Mouse (Mus musculus) E14TG2a.4 (cell line): Measurements from ENCODE around the gene Trim39.
"Not testable (repeated sequence)": the region's sequence is repeated elsewhere in the genome, so short reads cannot be mapped to it uniquely, and the experiment has no call there.

ENCODE experiments used
- H3K27me3 ChIP-seq: 2 replicates; pipeline ENCODE4 v1.6.1; 2014; ENCODE audit warnings: low read length, control low read depth; ENCODE audit not compliant: insufficient read depth
- H3K36me3 ChIP-seq: 2 replicates; pipeline ENCODE4 v1.6.1; 2014; ENCODE audit warnings: low read length, control low read depth; ENCODE audit not compliant: insufficient read depth
- H3K4me1 ChIP-seq: replicated peaks from 2 replicates; pipeline ENCODE4 v1.6.1; 2014; ENCODE audit warnings: low read depth, low read length, control low read depth
- H3K4me3 ChIP-seq: replicated peaks from 2 replicates; pipeline ENCODE4 v1.5.1; 2014; ENCODE audit warnings: mild to moderate bottlenecking, low read length
- H3K9me3 ChIP-seq: 2 replicates; pipeline ENCODE4 v1.6.1; 2014; ENCODE audit warnings: low read length, control low read depth
- CTCF ChIP-seq: conservative IDR thresholded peaks from 2 replicates; pipeline ENCODE4 v1.5.1; 2014; ENCODE audit warnings: low read length
- NANOG ChIP-seq: IDR thresholded peaks from 2 replicates; pipeline ENCODE4 v1.6.1; 2014; ENCODE audit warnings: borderline replicate concordance, low read length, mixed read lengths
- POU5F1 ChIP-seq: IDR thresholded peaks from 2 replicates; pipeline ENCODE4 v1.6.1; 2014; ENCODE audit warnings: low read length, borderline replicate concordance

Trim39 gene

DNA sequence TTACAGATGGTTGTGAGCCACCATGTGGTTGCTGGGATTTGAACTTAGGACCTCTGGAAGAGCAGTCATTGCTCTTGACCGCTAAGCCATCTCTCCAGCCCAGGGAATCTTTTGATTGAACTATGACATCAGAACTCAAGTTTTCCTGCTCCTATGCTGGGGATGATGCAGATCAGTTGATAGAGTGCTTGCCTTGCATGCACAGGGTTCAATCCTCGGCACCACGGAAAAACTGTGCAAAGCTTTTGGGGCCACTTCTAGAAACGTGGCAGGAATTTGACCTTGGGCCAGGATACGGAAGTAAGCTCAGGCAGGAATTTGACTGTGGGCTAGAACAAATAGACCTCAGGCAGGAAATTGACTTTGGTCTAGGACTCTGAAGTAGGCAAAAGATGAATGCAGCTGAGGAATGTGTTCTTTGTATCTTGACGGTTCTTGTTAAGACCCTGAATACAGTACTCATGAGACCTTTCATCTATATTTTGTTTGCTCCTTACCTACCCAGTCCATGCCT is 18.9 kb downstream of the Trim39 start:
- Histone ChIP-seq H3K27me3 (peaks cover 36% of the 10 kb centered on the region), H3K9me3 (no peaks in the 10 kb centered on the region), H3K4me3 (no peak overlapping the region), H3K4me1 (peaks cover 37% of the 10 kb centered on the region), H3K36me3 (peaks cover 15% of the 10 kb centered on the region)
- TF ChIP-seq NANOG (peak; percentile 88), POU5F1 (no peak)

DNA sequence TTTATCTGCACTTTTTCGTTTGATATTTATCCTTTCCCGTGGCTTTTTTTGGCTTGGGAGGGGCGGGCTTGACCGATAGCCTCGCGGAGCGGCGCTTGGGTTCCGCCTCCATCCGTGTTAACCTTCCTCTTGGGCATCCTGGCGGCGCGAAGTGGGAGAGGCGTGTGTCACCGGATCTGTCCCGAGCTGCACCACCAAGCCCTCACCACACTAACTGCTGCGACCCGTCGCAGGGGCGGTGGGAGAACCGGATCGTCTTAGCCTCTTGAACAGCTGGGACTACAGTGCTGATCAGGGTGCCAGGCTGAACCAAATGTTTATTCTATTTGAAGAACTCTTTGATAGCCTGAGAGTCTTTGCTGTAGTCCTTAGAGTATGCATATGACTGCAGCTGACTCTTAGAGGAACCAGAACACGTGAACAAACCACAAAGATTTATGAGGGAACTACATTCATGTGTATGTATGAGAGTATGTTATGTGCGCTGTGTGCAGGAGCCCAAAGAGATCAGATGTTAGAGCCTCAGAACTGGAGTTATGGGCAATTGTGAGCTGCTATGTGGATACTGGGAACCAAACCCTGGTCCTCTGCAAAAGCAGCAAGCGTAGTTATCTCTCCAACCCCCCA is 19.7 kb downstream of the Trim39 start:
- TF ChIP-seq POU5F1, result no peak
- peak overlapping the region; percentile 52 for H3K4me3 ChIP-seq
- no peaks in the 10 kb centered on the region for H3K9me3 ChIP-seq
- H3K36me3 ChIP-seq, result peaks cover 15% of the 10 kb centered on the region
- H3K4me1 ChIP-seq, result peaks cover 35% of the 10 kb centered on the region
- peaks cover 39% of the 10 kb centered on the region for H3K27me3 ChIP-seq

DNA sequence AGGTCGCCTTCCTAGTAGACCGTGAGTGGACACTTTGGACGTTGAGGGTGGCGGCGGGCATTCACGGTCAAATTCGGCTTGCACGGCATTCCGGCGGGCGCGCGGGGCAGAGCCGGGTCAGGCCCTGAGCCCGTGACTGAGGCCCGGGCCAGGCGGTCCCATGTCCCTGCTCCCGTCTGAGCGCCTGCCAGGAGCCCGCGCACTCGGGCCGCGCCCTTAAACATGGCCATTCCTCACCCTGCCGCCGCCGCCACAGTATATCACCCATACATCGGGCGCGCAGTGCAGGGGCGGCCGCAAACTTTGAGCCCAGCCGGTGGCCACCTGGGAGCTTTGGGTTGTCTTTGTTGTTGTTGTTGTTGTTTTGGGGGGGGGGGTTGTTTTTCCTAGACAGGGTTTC is 23.2 kb downstream of the Trim39 start:
- Histone ChIP-seq H3K4me3 (peak overlapping the region; percentile 78), H3K27me3 (peaks cover 39% of the 10 kb centered on the region), H3K9me3 (peaks cover 25% of the 10 kb centered on the region), H3K36me3 (no peaks in the 10 kb centered on the region), H3K4me1 (peaks cover 25% of the 10 kb centered on the region)
- TF ChIP-seq POU5F1 (no peak), NANOG (no peak), CTCF (no peak)

DNA sequence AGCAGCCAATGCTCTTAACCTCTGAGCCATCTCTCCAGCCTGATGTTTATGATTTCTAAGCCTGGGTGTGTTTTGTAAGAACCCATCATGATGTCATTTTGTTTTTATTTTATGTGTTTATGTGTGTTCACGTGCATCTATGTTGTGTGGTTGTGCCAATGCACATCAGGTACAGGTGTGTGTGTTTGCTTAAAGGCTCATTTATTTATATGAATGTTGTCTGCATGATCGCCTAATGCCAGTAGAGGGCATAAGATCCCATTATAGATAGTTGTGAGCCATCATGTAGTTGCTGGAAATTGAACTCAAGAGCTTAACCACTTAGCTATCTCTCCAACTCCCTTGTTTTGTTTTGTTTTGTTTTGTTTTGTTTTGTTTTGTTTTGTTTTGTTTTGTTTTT is 26.3 kb downstream of the Trim39 start:
- H3K9me3 ChIP-seq, result peaks cover 25% of the 10 kb centered on the region
- H3K27me3 ChIP-seq, result peaks cover 30% of the 10 kb centered on the region
- H3K4me3 ChIP-seq, result no peak overlapping the region
- peaks cover 13% of the 10 kb centered on the region for H3K4me1 ChIP-seq
- no peaks in the 10 kb centered on the region for H3K36me3 ChIP-seq
- TF ChIP-seq CTCF (no peak), POU5F1 (no peak), NANOG (no peak)

DNA sequence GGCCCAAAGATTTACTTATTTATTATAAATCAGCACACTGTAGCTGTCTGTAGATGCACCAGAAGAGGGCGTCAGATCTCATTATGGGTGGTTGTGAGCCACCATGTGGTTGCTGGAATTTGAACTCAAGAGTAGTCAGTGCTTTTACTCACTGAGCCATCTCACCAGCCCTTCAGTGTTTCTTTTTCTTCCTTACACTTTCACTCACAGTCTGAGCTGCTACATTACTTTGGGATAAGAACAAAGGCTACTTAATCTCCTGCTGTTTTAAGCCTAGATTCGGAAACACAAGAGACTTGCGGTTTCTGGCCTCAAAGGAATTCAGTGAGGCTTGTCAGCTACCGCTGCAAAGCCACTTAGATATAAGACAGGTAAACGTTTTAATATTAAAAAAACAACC is 28.0 kb downstream of the Trim39 start:
- H3K36me3 ChIP-seq, result no peaks in the 10 kb centered on the region
- H3K4me1 ChIP-seq, result peaks cover 17% of the 10 kb centered on the region
- H3K27me3 ChIP-seq, result peaks cover 19% of the 10 kb centered on the region
- peaks cover 25% of the 10 kb centered on the region for H3K9me3 ChIP-seq
- no peak for TF ChIP-seq POU5F1
- TF ChIP-seq CTCF, result no peak
- TF ChIP-seq NANOG, result peak; percentile 46; the same call in 1 of the 2 replicates
- no peak overlapping the region for H3K4me3 ChIP-seq

DNA sequence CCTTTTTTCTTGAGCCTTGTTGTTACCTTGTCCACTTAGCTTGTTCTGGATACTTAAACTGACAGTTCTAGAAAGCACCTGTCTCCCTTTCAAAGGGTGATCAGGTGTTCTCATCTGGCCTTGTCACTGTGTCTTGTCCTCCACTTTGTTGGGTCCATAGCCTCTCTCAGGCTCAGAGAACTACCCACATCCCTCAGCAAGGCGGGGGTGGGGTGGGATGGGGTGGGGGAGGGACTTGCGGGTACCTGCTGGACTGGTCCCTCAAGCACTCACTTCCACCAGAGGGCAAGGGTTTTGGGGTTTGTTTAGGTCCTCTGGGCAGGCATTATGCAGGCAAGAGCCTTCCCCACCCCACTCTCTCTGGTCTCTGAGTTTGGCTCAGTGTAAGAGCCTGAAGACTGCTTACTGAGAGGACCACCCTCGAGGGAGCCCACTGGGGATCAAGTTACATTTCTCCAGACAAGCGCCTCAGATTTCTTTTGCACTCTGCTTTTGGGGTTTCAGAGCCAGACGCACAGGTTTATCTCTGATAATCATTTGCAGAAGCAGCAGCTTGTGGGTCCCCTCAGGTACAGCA is 31.3 kb downstream of the Trim39 start:
- Histone ChIP-seq H3K9me3 (peaks cover 15% of the 10 kb centered on the region), H3K36me3 (no peaks in the 10 kb centered on the region), H3K4me3 (no peak overlapping the region), H3K27me3 (peaks cover 30% of the 10 kb centered on the region), H3K4me1 (peaks cover 20% of the 10 kb centered on the region)
- TF ChIP-seq POU5F1 (no peak), CTCF (no peak), NANOG (no peak)

DNA sequence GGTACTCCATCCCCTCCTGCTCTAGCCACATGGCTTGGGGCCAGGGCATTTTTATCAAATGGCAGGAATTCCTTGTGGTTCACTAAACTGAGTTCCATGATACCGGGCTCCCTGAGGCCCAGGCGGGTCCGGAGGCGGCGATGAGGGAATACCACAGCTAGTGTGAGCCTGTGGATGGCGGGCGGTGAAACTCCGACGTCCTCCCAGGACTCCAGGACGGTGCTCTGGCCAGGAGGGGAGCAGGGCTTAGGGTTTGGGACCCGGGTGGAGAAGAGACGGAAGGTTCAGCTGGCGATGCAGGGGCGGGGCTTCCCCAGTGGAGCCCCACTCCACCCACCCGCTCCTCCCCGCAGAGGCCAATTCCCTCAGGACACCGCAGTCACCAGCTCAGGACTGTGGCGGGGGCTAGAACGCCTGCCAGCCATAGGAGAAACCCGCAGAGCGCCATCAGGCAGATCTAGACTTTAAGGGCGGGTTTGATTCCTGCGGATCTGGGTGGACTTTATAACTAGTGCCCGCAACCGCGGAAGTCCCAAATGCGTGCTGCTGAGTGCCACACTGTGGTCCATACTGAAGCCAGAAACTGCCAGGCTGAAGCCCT is 34.6 kb downstream of the Trim39 start:
- H3K4me1 ChIP-seq, result peaks cover 29% of the 10 kb centered on the region
- peaks cover 28% of the 10 kb centered on the region for H3K27me3 ChIP-seq
- peak overlapping the region; percentile 76 for H3K4me3 ChIP-seq
- H3K9me3 ChIP-seq, result peaks cover 17% of the 10 kb centered on the region
- TF ChIP-seq POU5F1, result no peak
- no peaks in the 10 kb centered on the region for H3K36me3 ChIP-seq

DNA sequence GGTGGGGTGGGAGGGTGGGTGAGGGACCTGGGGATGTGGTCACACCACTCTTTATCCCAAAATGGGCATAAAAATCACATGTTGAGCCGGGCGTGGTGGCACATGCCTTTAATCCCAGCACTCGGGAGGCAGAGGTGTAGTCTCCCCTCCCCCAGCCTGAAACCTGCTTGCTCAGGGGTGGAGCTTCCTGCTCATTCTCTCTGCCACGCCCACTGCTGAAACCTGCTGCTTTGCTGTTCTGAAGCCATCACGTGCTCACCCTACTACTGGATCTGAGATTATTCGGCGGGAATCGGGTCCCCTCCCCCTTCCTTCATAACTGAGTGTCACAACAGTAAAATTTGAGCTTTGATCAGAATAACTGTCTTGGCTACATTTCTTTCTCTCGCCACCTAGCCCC is 36.7 kb downstream of the Trim39 start:
- H3K4me1 ChIP-seq, result peaks cover 20% of the 10 kb centered on the region; the same call in 1 of the 2 replicates
- H3K9me3 ChIP-seq, result peaks cover 22% of the 10 kb centered on the region
- peaks cover 23% of the 10 kb centered on the region for H3K27me3 ChIP-seq
- not testable (repeated sequence) for H3K4me3 ChIP-seq, H3K36me3 ChIP-seq

DNA sequence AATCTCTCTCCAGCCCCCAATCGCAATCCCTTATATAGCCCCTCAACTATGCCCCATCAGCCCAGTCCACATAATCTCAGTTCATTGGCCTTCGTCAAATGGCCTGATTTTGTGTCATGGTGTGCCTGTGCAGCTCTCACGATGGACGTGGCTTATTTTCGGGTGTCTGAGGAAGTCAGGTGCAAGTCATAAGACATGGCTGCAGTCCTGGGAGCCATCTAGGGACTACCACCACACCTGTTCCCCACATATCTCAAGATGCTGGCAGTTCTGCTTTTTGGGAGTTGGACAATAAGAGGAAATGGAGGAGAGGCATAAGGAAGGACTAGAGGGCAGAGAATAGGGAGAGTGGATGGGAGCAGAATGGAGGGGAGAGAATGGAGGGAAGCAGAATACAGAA is 38.5 kb downstream of the Trim39 start:
- peaks cover 28% of the 10 kb centered on the region for H3K27me3 ChIP-seq
- no peak overlapping the region for H3K4me3 ChIP-seq
- no peak for TF ChIP-seq NANOG
- TF ChIP-seq POU5F1, result no peak
- no peak for TF ChIP-seq CTCF
- peaks cover 20% of the 10 kb centered on the region; the same call in 1 of the 2 replicates for H3K4me1 ChIP-seq
- H3K9me3 ChIP-seq, result peaks cover 23% of the 10 kb centered on the region
- no peaks in the 10 kb centered on the region for H3K36me3 ChIP-seq

DNA sequence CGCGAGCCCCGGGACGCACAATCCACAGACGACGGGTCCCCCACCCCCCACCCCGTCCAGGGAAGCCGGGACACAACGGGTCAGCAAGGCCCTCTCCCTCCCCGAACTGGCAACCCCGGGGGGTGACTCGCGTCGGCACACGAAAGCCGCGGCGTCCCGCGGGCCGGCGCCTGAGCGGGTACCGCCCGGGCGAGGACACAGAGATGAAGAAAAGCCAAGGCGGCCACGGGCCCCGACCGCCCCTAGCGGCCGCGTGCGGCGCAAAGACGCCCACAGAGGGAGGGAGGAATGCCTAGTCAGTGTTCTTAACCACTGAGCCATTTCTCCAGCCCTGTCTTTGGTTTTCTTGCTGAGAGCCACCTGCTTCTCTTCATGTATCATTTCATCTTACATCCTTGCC is 40.7 kb downstream of the Trim39 start:
- Histone ChIP-seq H3K4me1 (peaks cover 9% of the 10 kb centered on the region; the same call in 1 of the 2 replicates), H3K9me3 (peaks cover 23% of the 10 kb centered on the region), H3K4me3 (no peak overlapping the region), H3K27me3 (peaks cover 15% of the 10 kb centered on the region), H3K36me3 (no peaks in the 10 kb centered on the region)
- no peak for TF ChIP-seq NANOG
- no peak for TF ChIP-seq CTCF
- no peak for TF ChIP-seq POU5F1
